Mouse (Mus musculus): ENCODE measurements around the gene Txn1.

Txn1 gene

GRCm38 (mm10) chr4:57895140-57895539 lies 61.1 kb downstream of the Txn1 start:
- DNase-seq = no peak

All from cerebellum, adult 11 months (tissue).